Mouse (Mus musculus) cortical plate, adult 2 months (tissue): ENCODE measurements at regions not wholly inside any gene's neighbourhood (a gene's known extent, or its start where the extent isn't known, plus 50 kb on each side); places are given as distances from the start of the nearest gene placed in this dataset.

Experiments used
- CTCF ChIP-seq: fragments of 200-500 bp; IDR thresholded peaks from 2 replicates; pipeline ENCODE4 v1.5.1; 2011; ENCODE audit warnings: mild to moderate bottlenecking, control low read depth, low read length; ENCODE audit not compliant: insufficient read depth; ENCODE audit errors: extremely low read depth
- POLR2A ChIP-seq: fragments of 200-500 bp; IDR thresholded peaks from 2 replicates; pipeline ENCODE4 v1.6.1; 2011; ENCODE audit warnings: mild to moderate bottlenecking, low read length, control low read depth; ENCODE audit not compliant: insufficient read depth; ENCODE audit errors: extremely low read depth

DNA sequence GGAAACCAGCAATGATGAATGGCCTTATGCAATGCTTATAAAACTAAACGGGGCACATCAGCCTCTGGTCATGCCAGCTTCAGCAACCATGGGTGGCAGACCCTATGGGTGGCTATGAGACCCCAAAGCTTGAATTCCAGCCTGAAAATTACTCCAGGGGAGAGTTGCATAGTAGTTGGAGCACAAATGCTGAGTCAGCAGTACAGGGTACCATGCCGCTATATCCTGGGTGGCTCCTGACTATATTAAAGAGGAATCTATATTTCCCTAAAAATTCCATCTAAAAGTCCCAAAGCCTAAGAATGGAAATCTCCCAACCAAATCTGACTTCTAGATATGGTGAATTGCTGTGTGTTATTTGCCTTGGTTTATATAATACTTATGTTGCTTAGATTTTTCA, 187.6 kb downstream of the Lrrn1 start:
- TF ChIP-seq CTCF (no peak), POLR2A (no peak)
